Mouse (Mus musculus) stomach, embryonic 15.5 days (tissue): Measurements from ENCODE around the gene Slc1a2. TPM values are rescaled to one million over a fixed set of nuclear protein-coding genes. Genes with fewer than 3 reads are reported as not detected.
A peak's percentile ranks its signal among the peaks of the same experiment; 100 is the strongest.

ENCODE experiments used
- ATAC-seq: fragments of 200-750 bp; cut with Nextera tagmentation; 2 replicates; pipeline ENCODE4 v1.8.0; 2017; ENCODE audit warnings: low read depth, moderate number of reproducible peaks, moderate TSS enrichment; ENCODE audit not compliant: insufficient read depth, low FRiP score
- H3K27ac ChIP-seq: fragments of 300-500 bp; sonication (generic); 2 replicates; pipeline ENCODE4 v1.5.1; 2015; ENCODE audit warnings: mild to moderate bottlenecking, inconsistent platforms
- H3K27me3 ChIP-seq: fragments of 300-500 bp; sonication (generic); replicated peaks from 2 replicates; pipeline ENCODE4 v1.6.1; 2015; ENCODE audit warnings: inconsistent platforms
- H3K36me3 ChIP-seq: fragments of 300-500 bp; sonication (generic); 2 replicates; pipeline ENCODE4 v1.6.1; 2015; ENCODE audit warnings: inconsistent platforms
- H3K4me1 ChIP-seq: fragments of 300-500 bp; sonication (generic); 2 replicates; pipeline ENCODE4 v1.6.1; 2015; ENCODE audit warnings: inconsistent platforms
- H3K4me2 ChIP-seq: fragments of 300-500 bp; sonication (generic); 2 replicates; pipeline ENCODE4 v1.6.1; 2015; ENCODE audit warnings: mild to moderate bottlenecking, inconsistent platforms
- H3K4me3 ChIP-seq: fragments of 300-500 bp; sonication (generic); replicated peaks from 2 replicates; pipeline ENCODE4 v1.5.1; 2015; ENCODE audit warnings: inconsistent platforms
- H3K9ac ChIP-seq: fragments of 300-500 bp; sonication (generic); 2 replicates; pipeline ENCODE4 v1.6.1; 2015; ENCODE audit warnings: inconsistent platforms
- H3K9me3 ChIP-seq: fragments of 300-500 bp; sonication (generic); 2 replicates; pipeline ENCODE4 v1.6.1; 2016; ENCODE audit warnings: inconsistent platforms
- WGBS: fragments of 180-500 bp; shearing (Covaris S2); methylation state at CpG from one replicate; pipeline ENCODE4 v1.1.7; 2015; 5-methylcytosine and 5-hydroxymethylcytosine counted together
- polyA plus RNA-seq: library from polyadenylated mRNA; unstranded; fragments of >200 nt; fragmentation: Nextera tagmentation; extraction: Ambion mirVana; gene quantifications from 2 replicates; pipeline ENCODE4 v1.2.1, GENCODE M21; 2015

Slc1a2 gene
- polyA plus RNA-seq, 1 experiment from 2014 or later, result 0.36 TPM

- Histone ChIP-seq H3K36me3 (no peaks in the 10 kb centered on the region), H3K9me3 (no peaks in the 10 kb centered on the region), H3K9ac (no peak overlapping the region), H3K4me3 (no peak overlapping the region), H3K4me2 (no peak overlapping the region), H3K27me3 (no peaks in the 10 kb centered on the region), H3K4me1 (0 out of 2 replicates have a peak, but pooled peaks cover 2% of the 10 kb centered on the region), H3K27ac (no peak overlapping the region)
- no peak for ATAC-seq
- 74% methylated on average over 6 of the region's 6 CpGs for WGBS
Measured at GRCm38 (mm10) chr2:102805283-102805682, 146.8 kb downstream of the Slc1a2 start.

DNA sequence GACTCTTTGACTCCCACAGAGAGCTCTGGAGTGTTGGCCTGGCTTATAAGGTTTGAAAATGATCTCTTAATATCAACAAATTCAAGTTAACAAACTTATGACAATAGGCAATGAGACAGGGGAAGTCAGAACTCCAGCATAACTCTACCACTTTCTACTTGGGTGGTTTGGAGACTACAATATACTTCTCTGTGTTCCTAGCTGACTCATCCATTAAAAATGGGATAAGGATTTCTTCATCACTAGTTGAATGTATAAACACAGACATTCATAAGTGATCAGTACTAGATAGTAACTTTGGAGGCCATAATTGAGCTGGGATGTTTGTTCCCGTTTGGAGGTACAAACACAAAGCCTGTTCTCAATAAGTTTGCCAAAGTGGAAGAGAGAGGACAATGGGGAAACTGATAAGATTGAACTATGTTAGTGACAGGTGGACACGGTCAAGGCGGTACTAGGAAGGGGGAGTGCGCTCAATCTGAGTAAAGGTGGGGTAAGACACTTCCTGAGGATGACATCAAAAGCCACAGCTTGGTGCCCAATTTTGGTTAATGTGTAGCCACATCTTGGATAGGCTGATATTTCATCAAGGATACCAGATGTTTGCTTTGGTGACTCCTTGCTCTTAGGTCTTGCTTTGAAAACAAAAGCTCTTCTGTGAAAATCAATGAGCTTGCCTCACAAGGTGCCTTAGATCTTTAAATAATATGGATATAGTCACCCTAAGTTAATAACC lies 147.5 kb downstream of the Slc1a2 start:
- no peaks in the 10 kb centered on the region for H3K27me3 ChIP-seq
- no peak overlapping the region for H3K9ac ChIP-seq
- H3K4me2 ChIP-seq, result no peak overlapping the region
- no peak overlapping the region for H3K27ac ChIP-seq
- no peak overlapping the region for H3K4me3 ChIP-seq
- WGBS, result 67% methylated on average over 4 of the region's 4 CpGs
- no peaks in the 10 kb centered on the region for H3K36me3 ChIP-seq
- no peaks in the 10 kb centered on the region for H3K9me3 ChIP-seq
- ATAC-seq, result no peak
- H3K4me1 ChIP-seq, result 0 out of 2 replicates have a peak, but pooled peaks cover 2% of the 10 kb centered on the region

DNA sequence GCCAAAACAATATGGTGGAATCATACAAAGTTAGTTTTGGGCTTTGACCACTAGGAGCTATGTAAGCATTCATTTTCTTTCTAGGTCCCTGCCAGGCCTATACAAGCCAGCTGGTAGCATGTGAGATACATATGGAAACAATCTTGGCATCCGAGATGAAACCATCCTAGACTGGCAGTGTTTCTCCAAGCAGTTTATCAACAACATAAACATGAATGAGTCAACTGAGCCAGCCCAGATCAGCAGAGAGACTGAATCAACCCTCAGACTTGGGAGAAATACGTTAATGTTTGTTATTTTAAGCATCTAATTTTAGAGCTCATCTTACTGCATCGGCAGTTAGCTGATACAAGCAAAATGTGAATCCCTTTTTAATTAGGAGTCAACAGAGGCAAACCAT lies 149.2 kb downstream of the Slc1a2 start:
- WGBS, result 51% methylated on average over 3 of the region's 3 CpGs
- Histone ChIP-seq H3K36me3 (no peaks in the 10 kb centered on the region), H3K9me3 (no peaks in the 10 kb centered on the region), H3K27me3 (no peaks in the 10 kb centered on the region), H3K4me3 (no peak overlapping the region), H3K4me1 (0 out of 2 replicates have a peak, but pooled peaks cover 2% of the 10 kb centered on the region), H3K4me2 (no peak overlapping the region), H3K9ac (no peak overlapping the region), H3K27ac (no peak overlapping the region)
- no peak for ATAC-seq

DNA sequence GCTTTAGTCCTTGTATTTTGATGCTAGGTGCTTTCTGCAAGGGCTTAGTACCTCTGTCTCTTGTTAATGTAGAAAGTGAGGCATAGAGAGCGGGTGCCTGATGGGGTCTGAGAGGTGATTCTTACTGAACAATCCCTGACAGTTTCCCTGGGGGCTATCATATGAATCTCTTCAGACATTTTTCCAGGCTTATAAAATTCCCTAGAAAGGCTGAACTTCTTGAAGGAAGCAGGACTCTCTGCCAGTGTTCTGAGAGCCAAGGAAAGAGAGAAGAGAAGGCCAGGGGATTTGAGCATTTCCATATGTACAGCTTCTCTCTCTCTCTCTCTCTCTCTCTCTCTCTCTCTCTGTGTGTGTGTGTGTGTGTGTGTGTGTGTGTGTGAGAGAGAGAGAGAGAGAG lies 151.0 kb downstream of the Slc1a2 start:
- Histone ChIP-seq H3K4me3 (no peak overlapping the region), H3K4me1 (0 out of 2 replicates have a peak, but pooled peaks cover 2% of the 10 kb centered on the region), H3K9ac (no peak overlapping the region), H3K4me2 (no peak overlapping the region), H3K27ac (no peak overlapping the region), H3K9me3 (no peaks in the 10 kb centered on the region), H3K36me3 (no peaks in the 10 kb centered on the region), H3K27me3 (no peaks in the 10 kb centered on the region)
- WGBS, result 81% methylated on average over 1 of the region's 1 CpGs
- no peak for ATAC-seq

- Histone ChIP-seq H3K4me2 (no peak overlapping the region), H3K9ac (no peak overlapping the region), H3K36me3 (no peaks in the 10 kb centered on the region), H3K27ac (no peak overlapping the region), H3K4me3 (no peak overlapping the region), H3K4me1 (peaks cover 2% of the 10 kb centered on the region; the same call in 1 of the 2 replicates), H3K9me3 (no peaks in the 10 kb centered on the region), H3K27me3 (no peaks in the 10 kb centered on the region)
- no peak for ATAC-seq
- WGBS, result 70% methylated on average over 4 of the region's 4 CpGs
Measured at GRCm38 (mm10) chr2:102812756-102813155, 154.3 kb downstream of the Slc1a2 start.

DNA sequence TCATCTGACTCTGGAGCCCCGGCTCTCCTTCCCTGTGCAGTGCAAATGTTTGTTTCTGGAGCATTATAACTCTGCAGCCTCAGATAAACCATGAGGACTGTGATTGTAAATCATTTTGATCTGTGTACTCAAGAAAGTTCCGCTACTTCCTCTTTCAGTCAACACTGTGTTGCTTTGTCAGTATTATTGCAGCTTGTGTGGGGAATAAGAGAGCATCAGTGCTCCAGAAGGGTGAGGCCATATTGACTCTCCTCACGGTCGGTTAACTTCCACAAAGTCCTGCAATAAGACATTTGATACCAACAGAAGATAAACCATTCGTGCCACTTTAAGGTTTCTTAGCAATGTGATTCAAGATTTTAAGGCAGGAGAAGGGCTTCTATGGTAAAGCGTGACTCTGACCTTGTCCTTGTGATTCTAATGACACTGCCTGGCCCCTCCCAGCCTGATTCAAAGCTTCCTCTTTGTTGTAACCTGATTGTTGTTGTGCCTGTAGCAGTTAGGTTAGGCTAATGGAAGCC lies 156.9 kb downstream of the Slc1a2 start:
- no peaks in the 10 kb centered on the region; the same call in 1 of the 2 replicates for H3K4me1 ChIP-seq
- no peaks in the 10 kb centered on the region for H3K27me3 ChIP-seq
- no peak overlapping the region for H3K4me2 ChIP-seq
- WGBS, result 29% methylated on average over 6 of the region's 6 CpGs
- H3K9me3 ChIP-seq, result no peaks in the 10 kb centered on the region
- no peak overlapping the region for H3K4me3 ChIP-seq
- ATAC-seq, result peak; percentile 70
- no peaks in the 10 kb centered on the region for H3K36me3 ChIP-seq
- H3K9ac ChIP-seq, result no peak overlapping the region
- peak overlapping the region; percentile 8; the same call in 1 of the 2 replicates for H3K27ac ChIP-seq

GRCm38 (mm10) chr2:102820225-102820711 lies 161.8 kb downstream of the Slc1a2 start:
- no peak overlapping the region for H3K9ac ChIP-seq
- H3K4me3 ChIP-seq, result no peak overlapping the region
- H3K9me3 ChIP-seq, result no peaks in the 10 kb centered on the region
- no peaks in the 10 kb centered on the region for H3K4me1 ChIP-seq
- no peaks in the 10 kb centered on the region for H3K27me3 ChIP-seq
- H3K4me2 ChIP-seq, result no peak overlapping the region
- H3K36me3 ChIP-seq, result no peaks in the 10 kb centered on the region
- WGBS, result 63% methylated on average over 5 of the region's 5 CpGs
- ATAC-seq, result no peak
- H3K27ac ChIP-seq, result no peak overlapping the region

DNA sequence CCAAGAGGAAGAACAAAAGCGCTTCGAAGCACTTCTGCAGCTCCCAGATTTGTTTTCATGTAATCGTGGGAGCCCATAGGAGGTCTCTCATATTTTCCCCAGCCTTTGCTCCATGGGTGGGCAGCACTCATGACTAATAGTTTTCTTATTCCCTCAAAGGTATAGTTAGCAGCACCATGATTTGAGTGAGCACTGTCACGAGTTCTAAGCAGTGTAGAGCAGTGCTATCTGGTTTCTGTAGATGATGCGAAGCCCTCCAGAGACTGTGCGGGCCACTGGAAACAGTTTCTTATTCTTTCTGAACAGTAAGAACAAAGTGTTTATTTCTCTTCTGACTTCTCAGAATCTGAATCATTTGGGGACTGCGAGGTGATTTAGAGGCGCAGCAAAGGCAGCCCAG lies 162.3 kb downstream of the Slc1a2 start:
- Histone ChIP-seq H3K36me3 (no peaks in the 10 kb centered on the region), H3K4me3 (no peak overlapping the region), H3K4me2 (no peak overlapping the region), H3K9me3 (no peaks in the 10 kb centered on the region), H3K27me3 (no peaks in the 10 kb centered on the region), H3K27ac (no peak overlapping the region), H3K4me1 (no peaks in the 10 kb centered on the region), H3K9ac (no peak overlapping the region)
- ATAC-seq, result no peak
- 71% methylated on average over 8 of the region's 8 CpGs for WGBS

DNA sequence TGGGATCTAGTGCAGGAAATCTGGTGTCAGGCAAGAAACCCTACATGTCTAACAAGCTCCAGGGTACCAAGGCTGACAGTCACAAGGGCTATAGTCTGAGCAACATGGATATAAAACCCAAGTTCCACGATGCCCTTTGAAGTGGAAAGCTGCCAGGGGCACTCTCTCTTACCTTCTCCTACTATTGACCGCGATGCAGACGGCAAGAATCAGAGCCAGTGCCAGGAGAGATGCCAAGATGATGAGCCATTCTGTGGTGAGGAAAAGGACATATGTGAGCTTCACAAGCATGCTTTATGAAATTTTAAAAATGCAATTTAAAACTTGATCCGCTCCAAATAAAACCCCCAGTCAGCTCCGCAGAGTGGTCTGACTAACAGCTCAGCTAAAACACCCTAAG lies 163.6 kb downstream of the Slc1a2 start:
- no peak for ATAC-seq
- Histone ChIP-seq H3K27ac (no peak overlapping the region), H3K9me3 (no peaks in the 10 kb centered on the region), H3K27me3 (no peaks in the 10 kb centered on the region), H3K4me3 (no peak overlapping the region), H3K36me3 (no peaks in the 10 kb centered on the region), H3K9ac (no peak overlapping the region), H3K4me1 (no peaks in the 10 kb centered on the region), H3K4me2 (no peak overlapping the region)
- WGBS, result 94% methylated on average over 6 of the region's 6 CpGs

DNA sequence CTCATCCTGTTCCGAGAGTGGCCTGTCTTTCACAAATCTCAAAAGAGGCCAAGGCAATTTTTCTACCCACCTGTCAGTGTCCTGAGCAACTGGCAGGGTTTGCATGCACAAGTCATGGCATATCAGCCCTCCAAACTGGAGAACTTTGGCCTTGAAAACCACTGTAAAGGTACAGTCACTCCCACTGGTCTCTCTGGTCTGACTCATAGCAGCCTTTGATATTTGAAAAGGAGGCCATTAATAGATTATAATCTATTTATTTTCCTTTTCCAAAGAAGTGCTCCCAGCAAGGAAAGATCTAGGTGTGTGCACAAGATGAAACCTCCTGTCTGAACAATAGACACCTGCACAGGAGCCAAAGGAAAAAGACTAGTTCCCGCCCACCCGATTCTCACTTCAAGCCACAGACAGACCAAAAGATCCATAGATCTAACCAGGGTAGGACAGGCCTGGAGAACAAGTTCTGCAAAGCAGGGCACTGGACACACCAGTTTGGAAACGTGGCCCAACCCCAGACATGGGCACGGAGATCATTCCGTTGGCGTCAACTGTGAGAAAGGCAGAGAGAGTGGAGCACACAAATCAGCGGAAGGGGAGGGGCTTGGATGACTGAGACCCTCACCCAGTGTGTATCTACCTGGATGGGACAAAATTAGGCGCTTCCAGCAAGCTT lies 167.6 kb downstream of the Slc1a2 start:
- H3K4me3 ChIP-seq, result no peak overlapping the region
- H3K9ac ChIP-seq, result no peak overlapping the region
- H3K36me3 ChIP-seq, result no peaks in the 10 kb centered on the region
- 78% methylated on average over 9 of the region's 9 CpGs for WGBS
- no peaks in the 10 kb centered on the region for H3K9me3 ChIP-seq
- peak; percentile 83 for ATAC-seq
- peak overlapping the region; percentile 52 for H3K27ac ChIP-seq
- no peak overlapping the region for H3K4me2 ChIP-seq
- no peaks in the 10 kb centered on the region for H3K27me3 ChIP-seq
- H3K4me1 ChIP-seq, result no peaks in the 10 kb centered on the region

DNA sequence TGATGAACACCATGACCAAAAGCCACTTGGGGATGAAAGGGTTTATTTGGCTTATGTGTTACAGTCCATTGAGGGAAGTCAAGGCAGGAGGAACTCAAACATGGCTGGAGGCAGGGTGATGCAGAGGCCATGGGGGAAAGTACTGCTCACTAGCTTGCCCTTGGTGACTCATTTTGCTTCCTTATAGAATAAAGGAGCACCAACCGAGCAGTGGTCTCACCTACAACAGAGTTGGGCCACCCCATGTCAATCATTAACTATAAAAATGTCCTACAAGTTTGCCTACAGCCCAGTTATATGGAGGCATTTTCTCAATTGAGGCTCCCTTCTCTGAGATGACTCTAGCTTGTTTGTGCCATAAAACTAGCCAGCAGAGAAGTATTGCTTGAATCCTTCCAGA lies 169.4 kb downstream of the Slc1a2 start:
- no peak for ATAC-seq
- Histone ChIP-seq H3K36me3 (no peaks in the 10 kb centered on the region), H3K4me2 (no peak overlapping the region), H3K4me3 (no peak overlapping the region), H3K9me3 (no peaks in the 10 kb centered on the region), H3K27ac (no peak overlapping the region), H3K9ac (no peak overlapping the region), H3K4me1 (no peaks in the 10 kb centered on the region), H3K27me3 (no peaks in the 10 kb centered on the region)
- WGBS, result 52% methylated on average over 1 of the region's 1 CpGs

- H3K9me3 ChIP-seq, result no peaks in the 10 kb centered on the region
- H3K36me3 ChIP-seq, result no peaks in the 10 kb centered on the region
- 74% methylated on average over 7 of the region's 7 CpGs for WGBS
- H3K4me1 ChIP-seq, result no peaks in the 10 kb centered on the region
- no peak overlapping the region for H3K9ac ChIP-seq
- no peak overlapping the region for H3K4me3 ChIP-seq
- H3K4me2 ChIP-seq, result no peak overlapping the region
- H3K27me3 ChIP-seq, result no peaks in the 10 kb centered on the region
- no peak for ATAC-seq
- no peak overlapping the region for H3K27ac ChIP-seq
Measured at GRCm38 (mm10) chr2:102828381-102828780, 169.9 kb downstream of the Slc1a2 start.
